Mouse (Mus musculus) CH12.LX (cell line): ENCODE data around the gene Cntn4. TPM values are rescaled to one million over a fixed set of nuclear protein-coding genes. Genes with fewer than 3 reads are reported as not detected.

Source experiments
- DNase-seq: peaks from one replicate; pipeline ENCODE4 v3.0.0-alpha.2; 2013; ENCODE audit errors: extremely low read depth
- H3K27ac ChIP-seq: 2 replicates; pipeline ENCODE4 v1.5.1; 2012; ENCODE audit warnings: low read depth, mild to moderate bottlenecking, control low read depth, moderate library complexity; ENCODE audit not compliant: insufficient read depth
- H3K27me3 ChIP-seq: replicated peaks from 2 replicates; pipeline ENCODE3; 2012; ENCODE audit warnings: inconsistent platforms
- H3K36me3 ChIP-seq, 2 experiments: replicated peaks in 1 of 2; 2 replicates each; pipeline versions ENCODE3 to v1.6.1; 2012; ENCODE audit warnings: inconsistent platforms in 1 of 2, low read length in 1 of 2, mild to moderate bottlenecking in 1 of 2, mixed read lengths in 1 of 2, moderate library complexity in 1 of 2; ENCODE audit not compliant: control insufficient read depth in 1 of 2, insufficient read depth in 1 of 2
- H3K4me1 ChIP-seq, 2 experiments: 2 replicates each; pipeline ENCODE4 v1.6.1; 2012; ENCODE audit warnings: inconsistent platforms in 1 of 2, moderate library complexity in 1 of 2; ENCODE audit not compliant: insufficient read depth in 2 of 2, control insufficient read depth in 1 of 2
- H3K4me2 ChIP-seq: 2 replicates; pipeline ENCODE4 v1.6.1; 2012; ENCODE audit warnings: low read depth, mild to moderate bottlenecking, control low read depth; ENCODE audit not compliant: poor library complexity, insufficient read depth, severe bottlenecking
- H3K4me3 ChIP-seq, 3 experiments: fragments of 150-350 bp in 1 of 3; sonication (generic) in 1 of 3; replicated peaks in 1 of 3; 2 replicates each; pipeline versions ENCODE3 to v1.5.1; 2011 to 2012; ENCODE audit warnings: low read depth in 2 of 3, low read length in 2 of 3, mild to moderate bottlenecking in 2 of 3, moderate library complexity in 2 of 3, control low read depth in 1 of 3, improper control_type of control experiment in 1 of 3, inconsistent platforms in 1 of 3, mixed read lengths in 1 of 3; ENCODE audit not compliant: poor library complexity in 1 of 3
- H3K79me2 ChIP-seq: replicated peaks from 2 replicates; pipeline ENCODE4 v1.6.1; 2012; ENCODE audit warnings: mild to moderate bottlenecking, moderate library complexity; ENCODE audit not compliant: control insufficient read depth, poor library complexity, insufficient read depth, severe bottlenecking; ENCODE audit errors: extremely low read depth
- H3K9ac ChIP-seq: 2 replicates; pipeline ENCODE4 v1.6.1; 2012; ENCODE audit warnings: low read depth, mild to moderate bottlenecking, control low read depth, moderate library complexity; ENCODE audit not compliant: insufficient read depth
- H3K9me3 ChIP-seq: replicated peaks from 2 replicates; pipeline ENCODE3; 2012; ENCODE audit warnings: low read length, inconsistent platforms, mixed read lengths
- CHD1 ChIP-seq: IDR thresholded peaks from 2 replicates; pipeline ENCODE4 v1.6.1; 2012; ENCODE audit warnings: low read depth, low read length, improper control_type of control experiment, inconsistent platforms
- CTCF ChIP-seq, 2 experiments: IDR thresholded peaks in 1 of 2; conservative IDR thresholded peaks in 1 of 2; 2 replicates each; pipeline ENCODE4 v1.5.1; 2011 to 2012; ENCODE audit warnings: low read depth in 2 of 2, low read length in 2 of 2, improper control_type of control experiment in 1 of 2, inconsistent platforms in 1 of 2, mild to moderate bottlenecking in 1 of 2, moderate library complexity in 1 of 2
- EP300 ChIP-seq: IDR thresholded peaks from 2 replicates; pipeline ENCODE4 v1.6.1; 2011; ENCODE audit warnings: low read length, improper control_type of control experiment
- ETS1 ChIP-seq: conservative IDR thresholded peaks from 2 replicates; pipeline ENCODE4 v1.6.1; 2012; ENCODE audit warnings: low read depth, mild to moderate bottlenecking, inconsistent platforms, low read length, improper control_type of control experiment, moderate library complexity
- GABPA ChIP-seq: IDR thresholded peaks from 2 replicates; pipeline ENCODE4 v1.6.1; 2012; ENCODE audit warnings: low read depth, low read length, improper control_type of control experiment, inconsistent platforms; ENCODE audit not compliant: insufficient replicate concordance
- HCFC1 ChIP-seq: IDR thresholded peaks from 2 replicates; pipeline ENCODE4 v1.6.1; 2012; ENCODE audit warnings: low read depth, mild to moderate bottlenecking, inconsistent platforms, low read length, improper control_type of control experiment
- JUN ChIP-seq: IDR thresholded peaks from 2 replicates; pipeline ENCODE4 v1.6.1; 2011; ENCODE audit warnings: low read depth, mild to moderate bottlenecking, low read length, improper control_type of control experiment, moderate library complexity; ENCODE audit not compliant: insufficient read depth
- KAT2A ChIP-seq: IDR thresholded peaks from 2 replicates; pipeline ENCODE4 v1.6.1; 2012; ENCODE audit warnings: low read length, improper control_type of control experiment, inconsistent platforms; ENCODE audit not compliant: insufficient replicate concordance
- MAFK ChIP-seq: IDR thresholded peaks from 2 replicates; pipeline ENCODE4 v1.6.1; 2011; ENCODE audit warnings: low read length, improper control_type of control experiment; ENCODE audit not compliant: insufficient replicate concordance
- MXI1 ChIP-seq: IDR thresholded peaks from 2 replicates; pipeline ENCODE4 v1.6.1; 2011; ENCODE audit warnings: mild to moderate bottlenecking, low read depth, low read length, improper control_type of control experiment
- MYC ChIP-seq: IDR thresholded peaks from 2 replicates; pipeline ENCODE4 v1.6.1; 2011; ENCODE audit warnings: low read depth, mild to moderate bottlenecking, improper control_type of control experiment, low read length
- PAX5 ChIP-seq: IDR thresholded peaks from 2 replicates; pipeline ENCODE4 v1.6.1; 2012; ENCODE audit warnings: low read length, inconsistent platforms, mixed read lengths
- POLR2AphosphoS2 ChIP-seq: IDR thresholded peaks from 2 replicates; pipeline ENCODE4 v1.6.1; 2011; ENCODE audit warnings: low read depth, low read length, improper control_type of control experiment
- TBP ChIP-seq: conservative IDR thresholded peaks from 2 replicates; pipeline ENCODE4 v1.6.1; 2011; ENCODE audit warnings: low read depth, low read length, improper control_type of control experiment
- UBTF ChIP-seq: IDR thresholded peaks from 2 replicates; pipeline ENCODE4 v1.6.1; 2012; ENCODE audit warnings: low read depth, mild to moderate bottlenecking, inconsistent platforms, low read length, improper control_type of control experiment, moderate library complexity
- USF2 ChIP-seq: conservative IDR thresholded peaks from 2 replicates; pipeline ENCODE4 v1.6.1; 2011; ENCODE audit warnings: low read depth, low read length, improper control_type of control experiment
- dilution Hi-C: fragments of 300-500 bp; cut with MboI; formaldehyde crosslinking; loops from 2 replicates; pipeline ENCODE4 v1.14.3; 2020; ENCODE audit warnings: low sequenced_read_pairs; ENCODE audit not compliant: extremely low pct_unique_long_range_greater_than_20kb, extremely low pct_ligation_motif_present
- in situ Hi-C: fragments of 300-500 bp; cut with MboI; formaldehyde crosslinking; loops from 3 replicates; pipeline ENCODE4 v1.14.3; 2019; ENCODE audit warnings: low sequenced_read_pairs, low pct_ligation_motif_present, low pct_unique_long_range_greater_than_20kb, mixed read lengths
- polyA plus RNA-seq: library from polyadenylated mRNA; unstranded; fragments of >175 nt; gene quantifications from 2 replicates; pipeline ENCODE4 v1.2.1, GENCODE M21; 2012; ENCODE audit warnings: low read depth; ENCODE audit not compliant: insufficient read length
- total RNA-seq, 2 experiments: library from RNA; depleted of rRNA; stranded (reverse); fragments of 300-350 nt in 1 of 2; fragments of >200 nt in 1 of 2; gene quantifications; 2 replicates each; pipeline ENCODE4 v1.2.3; 2012 to 2014

Gene Cntn4
- total and polyA plus RNA-seq, 3 experiments: 0.14 TPM; not detected in 2

- Histone ChIP-seq H3K4me1 (no peaks in the 10 kb centered on the region), H3K4me3 (no peak overlapping the region), H3K36me3 (no peaks in the 10 kb centered on the region), H3K9ac (no peak overlapping the region), H3K9me3 (no peaks in the 10 kb centered on the region), H3K79me2 (no peaks in the 10 kb centered on the region), H3K27ac (no peak overlapping the region), H3K27me3 (no peaks in the 10 kb centered on the region), H3K4me2 (no peak overlapping the region)
- DNase-seq: no peak
- dilution Hi-C loops: no loop called here
- in situ Hi-C loops: no loop called here
- no peak for TF ChIP-seq HCFC1
- no peak for TF ChIP-seq MXI1
- no peak for TF ChIP-seq GABPA
- no peak for TF ChIP-seq MYC
- TF ChIP-seq PAX5: no peak
- no peak for TF ChIP-seq MAFK
- TF ChIP-seq ETS1: no peak
- TF ChIP-seq CTCF (conservative IDR thresholded peaks at IDR 0.05 in 1 of 2, IDR thresholded peaks at IDR 0.05 in 1 of 2; ENCODE audit: low read depth in 2 of 2, low read length in 2 of 2): no peak
- TF ChIP-seq EP300: no peak
- TF ChIP-seq JUN: no peak
- no peak for TF ChIP-seq POLR2AphosphoS2
- TF ChIP-seq CHD1: no peak
- TF ChIP-seq USF2: no peak
Measured at GRCm38 (mm10) chr6:106078071-106078603, 400.7 kb downstream of the Cntn4 start.

GRCm38 (mm10) chr6:106078629-106079028 is 401.2 kb downstream of the Cntn4 start:
- Histone ChIP-seq H3K4me1 (no peaks in the 10 kb centered on the region), H3K27ac (no peak overlapping the region), H3K9ac (no peak overlapping the region), H3K27me3 (no peaks in the 10 kb centered on the region), H3K36me3 (no peaks in the 10 kb centered on the region), H3K4me2 (no peak overlapping the region), H3K79me2 (no peaks in the 10 kb centered on the region), H3K9me3 (no peaks in the 10 kb centered on the region), H3K4me3 (no peak overlapping the region)
- no peak for DNase-seq
- in situ Hi-C loops (no loop called here), dilution Hi-C loops (no loop called here)
- TF ChIP-seq KAT2A (no peak), TBP (no peak), CTCF (conservative IDR thresholded peaks at IDR 0.05 in 1 of 2, IDR thresholded peaks at IDR 0.05 in 1 of 2; ENCODE audit: low read depth in 2 of 2, low read length in 2 of 2) (no peak), UBTF (no peak), ETS1 (no peak)
